In the genomic region with DNA sequence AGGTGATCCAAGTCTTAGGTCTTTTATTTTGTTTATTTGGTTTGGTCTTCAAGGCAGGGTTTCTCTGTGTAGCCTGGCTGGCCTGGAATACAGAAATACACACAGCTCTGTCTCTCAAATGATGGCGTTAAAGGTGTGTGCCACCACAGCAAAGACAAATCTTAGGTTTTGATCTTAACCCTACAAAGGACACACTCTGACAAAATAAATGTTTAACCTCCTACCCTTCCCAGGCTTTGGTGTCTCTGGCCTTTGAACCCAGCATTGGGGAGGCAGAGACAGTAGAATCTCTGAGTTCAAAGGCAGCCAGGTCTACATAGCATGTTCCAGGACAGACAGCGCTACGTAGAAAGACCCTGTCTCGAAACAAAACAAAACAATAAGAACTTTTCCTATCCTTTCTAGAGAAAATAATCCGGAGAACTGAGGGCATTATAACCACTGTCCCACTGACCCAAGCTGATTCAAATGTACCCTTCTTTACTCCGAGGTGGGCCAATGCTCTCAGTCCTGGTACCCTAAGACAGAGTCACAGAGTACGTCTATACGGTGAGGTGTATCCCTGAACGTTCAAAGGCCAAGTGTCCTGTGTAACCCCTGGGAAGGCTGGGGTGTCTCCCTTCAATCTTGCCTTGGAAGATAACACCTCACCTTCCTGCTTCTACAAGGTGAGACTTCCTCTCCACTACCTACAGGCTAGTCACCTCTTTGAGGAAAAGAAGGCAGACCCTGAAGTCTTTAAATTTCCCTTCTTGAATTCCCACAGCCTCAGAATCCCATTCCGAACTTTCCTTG, we compare ENCODE assay signal across 9 mouse cellular contexts. TPM values are rescaled to one million over a fixed set of nuclear protein-coding genes. Genes with fewer than 3 reads are reported as not detected.
A peak's percentile ranks its signal among the peaks of the same experiment; 100 is the strongest.
DNase-seq lines count a peak whose midpoint lies in the region; ATAC-seq and TF ChIP-seq lines count a peak whose summit lies in the region.
"Had no signal": no experiment of that assay in that cellular context is flagged by ENCODE, and none has a peak within 500 bp of the region (broad histone marks: within the 10 kb centered on the region; RNA-seq: fewer than 3 reads in every experiment).

No protein-coding gene starts in this region.

- TF ChIP-seq CTCF in bone marrow macrophage, adult 2 months (IDR thresholded peaks at IDR 0.05; ENCODE audit: low read depth, low read length), result no peak

- H3K4me1 ChIP-seq in heart, embryonic 14.5 days (ENCODE audit: control insufficient read depth in 2 of 2, insufficient read depth in 2 of 2, low read length in 2 of 2), result peaks cover 44 to 49% of the 10 kb centered on the region in 2 experiments
- peaks cover 49% of the 10 kb centered on the region for H3K4me1 ChIP-seq in bone marrow macrophage, adult 2 months (ENCODE audit: control insufficient read depth, insufficient read depth, low read length)
- H3K4me1 ChIP-seq in hindbrain, embryonic 12.5 days, result peaks cover 27% of the 10 kb centered on the region
- peaks cover 21% of the 10 kb centered on the region for H3K4me1 ChIP-seq in midbrain, embryonic 12.5 days

- no peak for TF ChIP-seq POLR2A in bone marrow macrophage, adult 2 months (IDR thresholded peaks at IDR 0.05; ENCODE audit: borderline replicate concordance, low read depth, low read length)

- peak overlapping the region; percentile 77 to 96 for H3K27ac ChIP-seq in heart, embryonic 14.5 days (replicated peaks in 1 of 2; ENCODE audit: control insufficient read depth in 1 of 2, insufficient read depth in 1 of 2, low read depth in 2 of 2, low read length in 2 of 2)
- H3K27ac ChIP-seq in bone marrow macrophage, adult 2 months (ENCODE audit: insufficient read depth, low read depth, low read length), result peak overlapping the region; percentile 100
- H3K27ac ChIP-seq in hindbrain, embryonic 12.5 days, result no peak overlapping the region
- no peak overlapping the region for H3K27ac ChIP-seq in midbrain, embryonic 12.5 days (replicated peaks)

- H3K36me3 ChIP-seq in heart, embryonic 14.5 days (ENCODE audit: control insufficient read depth, insufficient read depth, low read length), result peaks cover 14% of the 10 kb centered on the region
- H3K36me3 ChIP-seq in hindbrain, embryonic 12.5 days, result no peaks in the 10 kb centered on the region
- H3K36me3 ChIP-seq in midbrain, embryonic 12.5 days, result no peaks in the 10 kb centered on the region

- peak overlapping the region; percentile 87 for H3K4me2 ChIP-seq in heart, embryonic 14.5 days (ENCODE audit: low read length)
- H3K4me2 ChIP-seq in hindbrain, embryonic 12.5 days (replicated peaks), result peak overlapping the region; percentile 87
- H3K4me2 ChIP-seq in midbrain, embryonic 12.5 days (replicated peaks), result peak overlapping the region; percentile 89

- no peaks in the 10 kb centered on the region for H3K9me3 ChIP-seq in heart, embryonic 14.5 days (ENCODE audit: control insufficient read depth, low read length)
- no peaks in the 10 kb centered on the region for H3K9me3 ChIP-seq in hindbrain, embryonic 12.5 days (replicated peaks)
- H3K9me3 ChIP-seq in midbrain, embryonic 12.5 days, result no peaks in the 10 kb centered on the region

- peak overlapping the region; percentile 98 for H3K9ac ChIP-seq in heart, embryonic 14.5 days (ENCODE audit: low read length)
- H3K9ac ChIP-seq in hindbrain, embryonic 12.5 days, result peak overlapping the region; percentile 90
- H3K9ac ChIP-seq in midbrain, embryonic 12.5 days (replicated peaks), result peak overlapping the region; percentile 78

- ATAC-seq in heart, embryonic 14.5 days (ENCODE audit: insufficient number of reproducible peaks, insufficient read depth, low FRiP score, low read depth), result no peak
- ATAC-seq in hindbrain, embryonic 12.5 days (ENCODE audit: low FRiP score), result no peak
- no peak for ATAC-seq in midbrain, embryonic 12.5 days (ENCODE audit: low FRiP score, low read depth)

- no peaks in the 10 kb centered on the region for H3K27me3 ChIP-seq in heart, embryonic 14.5 days (ENCODE audit: control insufficient read depth, insufficient read depth, low read length)
- peaks cover 18% of the 10 kb centered on the region; the same call in 1 of the 2 replicates for H3K27me3 ChIP-seq in hindbrain, embryonic 12.5 days
- H3K27me3 ChIP-seq in midbrain, embryonic 12.5 days, result peaks cover 31% of the 10 kb centered on the region

- 60% methylated on average over 10 of the region's 10 CpGs for WGBS in heart, embryonic 14.5 days
- WGBS in hindbrain, embryonic 12.5 days, result 82% methylated on average over 10 of the region's 10 CpGs
- WGBS in midbrain, embryonic 12.5 days, result 83% methylated on average over 10 of the region's 10 CpGs

- H3K4me3 ChIP-seq in heart, embryonic 14.5 days (ENCODE audit: control insufficient read depth in 1 of 2, insufficient read depth in 1 of 2, low read depth in 1 of 2, low read length in 2 of 2), result peak overlapping the region; percentile 71 to 98
- H3K4me3 ChIP-seq in bone marrow macrophage, adult 2 months (ENCODE audit: insufficient read depth, low read length), result peak overlapping the region; percentile 80
- H3K4me3 ChIP-seq in hindbrain, embryonic 12.5 days, result peak overlapping the region; percentile 76
- peak overlapping the region; percentile 67 for H3K4me3 ChIP-seq in midbrain, embryonic 12.5 days

- DNase-seq in heart, adult 8-10 months (ENCODE audit: low spot score), result no peak
- no peak for DNase-seq in urinary bladder, adult 2 months (ENCODE audit: low spot score)
- DNase-seq in spleen, postnatal 36 days (ENCODE audit: low spot score in 2 of 2), result no peak
- DNase-seq in Muller cell, postnatal 12 days (ENCODE audit: inconsistent ontology term), result no peak

RNA-seq across cellular contexts. Expression of a gene that starts 1.2 kb away (rescaled TPM):
- 36.5 and 42.2 TPM in 2 replicates for polyA plus RNA-seq in heart, embryonic 14.5 days (2014; fragmentation: Nextera tagmentation; extraction: Ambion mirVana)
- total RNA-seq in heart, adult 8-10 months (2022), result 10 to 100 TPM; 62.7 to 80.9 (median 72.0) TPM
- polyA plus RNA-seq in bone marrow macrophage, adult 2 months (2012; ENCODE audit: insufficient read depth, insufficient read length, missing spikeins), result 145 and 160 TPM in 2 replicates
- 10.6 and 12.1 TPM in 2 replicates for polyA plus RNA-seq in hindbrain, embryonic 12.5 days (2016; fragmentation: Nextera tagmentation; extraction: Ambion mirVana)
- 9.7 and 10.1 TPM in 2 replicates for polyA plus RNA-seq in midbrain, embryonic 12.5 days (2016; fragmentation: Nextera tagmentation; extraction: Ambion mirVana)
- polyA plus RNA-seq in urinary bladder, adult 2 months (2012; rRNA removed), result 56.5 and 58.1 TPM in 2 replicates

RNA-seq across cellular contexts. Expression of a gene that starts 40.0 kb away (rescaled TPM):
- polyA plus RNA-seq in heart, embryonic 14.5 days (2014; fragmentation: Nextera tagmentation; extraction: Ambion mirVana), result 2.7 and 3.1 TPM in 2 replicates
- total RNA-seq in heart, adult 8-10 months (2022), result 1 to 10 TPM; 3.2 to 6.4 (median 4.5) TPM
- polyA plus RNA-seq in bone marrow macrophage, adult 2 months (2012; ENCODE audit: insufficient read depth, insufficient read length, missing spikeins), result 14.2 and 15.2 TPM in 2 replicates
- polyA plus RNA-seq in hindbrain, embryonic 12.5 days (2016; fragmentation: Nextera tagmentation; extraction: Ambion mirVana), result 6.8 and 10.0 TPM in 2 replicates
- 8.2 and 9.5 TPM in 2 replicates for polyA plus RNA-seq in midbrain, embryonic 12.5 days (2016; fragmentation: Nextera tagmentation; extraction: Ambion mirVana)
- polyA plus RNA-seq in urinary bladder, adult 2 months (2012; rRNA removed), result 3.9 and 4.2 TPM in 2 replicates

RNA-seq across cellular contexts. Expression of a gene that starts 50.4 kb away (rescaled TPM):
- polyA plus RNA-seq in heart, embryonic 14.5 days (2014; fragmentation: Nextera tagmentation; extraction: Ambion mirVana), result not detected in 2 replicates
- total RNA-seq in heart, adult 8-10 months (2022), result not detected
- polyA plus RNA-seq in bone marrow macrophage, adult 2 months (2012; ENCODE audit: insufficient read depth, insufficient read length, missing spikeins), result not detected in 2 replicates
- not detected in 2 replicates for polyA plus RNA-seq in hindbrain, embryonic 12.5 days (2016; fragmentation: Nextera tagmentation; extraction: Ambion mirVana)
- not detected in 2 replicates for polyA plus RNA-seq in midbrain, embryonic 12.5 days (2016; fragmentation: Nextera tagmentation; extraction: Ambion mirVana)
- polyA plus RNA-seq in urinary bladder, adult 2 months (2012; rRNA removed), result not detected in 2 replicates
- total RNA-seq: monocyte, adult 5-6 weeks had no signal

RNA-seq across cellular contexts. Expression of a gene that starts 58.5 kb away (rescaled TPM):
- polyA plus RNA-seq in heart, embryonic 14.5 days (2014; fragmentation: Nextera tagmentation; extraction: Ambion mirVana), result 30.5 and 33.5 TPM in 2 replicates
- 10 to 100 TPM; 10.8 to 12.4 (median 11.6) TPM for total RNA-seq in heart, adult 8-10 months (2022)
- 7.4 and 9.1 TPM in 2 replicates for polyA plus RNA-seq in bone marrow macrophage, adult 2 months (2012; ENCODE audit: insufficient read depth, insufficient read length, missing spikeins)
- 59.5 and 59.8 TPM in 2 replicates for polyA plus RNA-seq in hindbrain, embryonic 12.5 days (2016; fragmentation: Nextera tagmentation; extraction: Ambion mirVana)
- polyA plus RNA-seq in midbrain, embryonic 12.5 days (2016; fragmentation: Nextera tagmentation; extraction: Ambion mirVana), result 51.4 and 54.8 TPM in 2 replicates
- 20.6 and 28.0 TPM in 2 replicates for polyA plus RNA-seq in urinary bladder, adult 2 months (2012; rRNA removed)

Comparison
In these comparisons a context has a peak if more than half of its experiments do, and no peak if none do; other contexts are left out.
1. H3K27ac ChIP-seq: peak in heart, embryonic 14.5 days (2 of 2) and bone marrow macrophage, adult 2 months (single experiment); none in hindbrain, embryonic 12.5 days (single experiment) and midbrain, embryonic 12.5 days (single experiment).
2. Peak in every context shown above with its lines, with median percentiles within 50 percentile points of each other: H3K4me2 ChIP-seq, H3K4me3 ChIP-seq and H3K9ac ChIP-seq.